Mouse (Mus musculus) embryonic facial prominence, embryonic 13.5 days (tissue): Measurements from ENCODE around the gene Mapkapk3. TPM values are rescaled to one million over a fixed set of nuclear protein-coding genes. Genes with fewer than 3 reads are reported as not detected.

Experiments
- ATAC-seq: fragments of 200-750 bp; cut with Nextera tagmentation; 2 replicates; pipeline ENCODE4 v1.8.0; 2017; ENCODE audit warnings: low read depth; ENCODE audit not compliant: insufficient number of reproducible peaks, insufficient read depth, low FRiP score, low TSS enrichment
- H3K27ac ChIP-seq: fragments of 300-500 bp; sonication (generic); 2 replicates; pipeline ENCODE4 v1.5.1; 2015; ENCODE audit warnings: moderate library complexity, mild to moderate bottlenecking, inconsistent platforms
- H3K27me3 ChIP-seq: fragments of 300-500 bp; sonication (generic); 2 replicates; pipeline ENCODE4 v1.6.1; 2015; ENCODE audit warnings: mild to moderate bottlenecking, inconsistent platforms
- H3K36me3 ChIP-seq: fragments of 300-500 bp; sonication (generic); 2 replicates; pipeline ENCODE4 v1.6.1; 2015; ENCODE audit warnings: mild to moderate bottlenecking, inconsistent platforms
- H3K4me1 ChIP-seq: fragments of 300-500 bp; sonication (generic); 2 replicates; pipeline ENCODE4 v1.6.1; 2015; ENCODE audit warnings: inconsistent platforms
- H3K4me2 ChIP-seq: fragments of 300-500 bp; sonication (generic); 2 replicates; pipeline ENCODE4 v1.6.1; 2015; ENCODE audit warnings: moderate library complexity, mild to moderate bottlenecking, inconsistent platforms
- H3K4me3 ChIP-seq: fragments of 300-500 bp; sonication (generic); 2 replicates; pipeline ENCODE4 v1.5.1; 2015; ENCODE audit warnings: mild to moderate bottlenecking, inconsistent platforms
- H3K9ac ChIP-seq: fragments of 300-500 bp; sonication (generic); 2 replicates; pipeline ENCODE4 v1.6.1; 2015; ENCODE audit warnings: mild to moderate bottlenecking, inconsistent platforms
- H3K9me3 ChIP-seq: fragments of 300-500 bp; sonication (generic); 2 replicates; pipeline ENCODE4 v1.6.1; 2016; ENCODE audit warnings: inconsistent platforms
- WGBS: fragments of 180-500 bp; shearing (Covaris S2); methylation state at CpG from one replicate; pipeline ENCODE4 v1.1.7; 2015; ENCODE audit warnings: mixed read lengths; 5-methylcytosine and 5-hydroxymethylcytosine counted together
- microRNA-seq: library from miRNA; unstranded; fragments of <30 nt; microRNA quantifications from one replicate; pipeline ENCODE4, GENCODE M21; 2016
- polyA plus RNA-seq: library from polyadenylated mRNA; unstranded; fragments of >200 nt; fragmentation: Nextera tagmentation; extraction: Ambion mirVana; gene quantifications from 2 replicates; pipeline ENCODE4 v1.2.1, GENCODE M21; 2015

The Mapkapk3 gene
- polyA plus RNA-seq, 1 experiment from 2014 or later: 7.6 TPM

DNA sequence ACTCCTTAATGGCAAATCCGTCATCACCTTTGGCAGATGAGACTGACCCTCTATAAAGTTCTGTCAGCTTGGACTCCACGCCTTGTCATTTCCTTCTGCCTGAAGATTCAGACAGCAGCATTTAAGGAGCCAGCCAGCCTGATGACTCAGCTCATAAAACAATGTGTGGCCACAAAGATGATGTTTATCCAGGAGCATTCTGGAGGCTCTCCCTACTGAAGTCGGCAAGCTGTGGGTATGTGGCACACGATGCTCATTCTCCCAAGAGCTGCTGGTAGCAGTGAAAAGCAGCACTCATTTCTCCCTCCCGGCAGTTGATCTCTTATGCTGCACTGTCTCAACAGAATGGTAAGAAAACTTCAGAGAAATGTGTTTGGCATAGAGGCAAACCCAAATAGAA lies 54.4 kb downstream of the Mapkapk3 start:
- ATAC-seq: no peak
- Histone ChIP-seq H3K4me3 (no peak overlapping the region), H3K27ac (no peak overlapping the region), H3K4me1 (peaks cover 8% of the 10 kb centered on the region), H3K9me3 (no peaks in the 10 kb centered on the region), H3K27me3 (peaks cover 83% of the 10 kb centered on the region), H3K4me2 (no peak overlapping the region), H3K36me3 (no peaks in the 10 kb centered on the region), H3K9ac (no peak overlapping the region)
- 57% methylated on average over 5 of the region's 5 CpGs for WGBS

DNA sequence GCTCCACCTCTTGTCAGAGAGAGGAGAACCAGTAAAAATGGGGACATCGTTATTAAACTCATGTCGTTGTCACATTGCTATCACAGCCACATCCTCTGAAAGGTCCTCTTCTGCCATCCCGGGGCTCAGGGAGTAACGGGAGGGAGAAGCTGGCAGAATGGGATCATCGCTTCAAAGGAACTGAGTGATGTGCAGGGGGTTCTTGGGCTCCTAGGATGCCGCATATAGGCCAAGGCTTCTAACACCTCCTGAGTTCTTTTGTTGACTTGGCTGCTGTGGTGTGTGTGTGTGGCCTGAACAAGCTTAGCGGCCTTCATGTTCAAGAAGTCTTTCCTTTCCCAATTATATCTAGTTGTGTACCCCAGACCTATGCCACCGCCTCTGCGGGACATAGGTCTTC lies 57.5 kb downstream of the Mapkapk3 start:
- Histone ChIP-seq H3K36me3 (no peaks in the 10 kb centered on the region), H3K4me1 (peaks cover 8% of the 10 kb centered on the region), H3K9me3 (no peaks in the 10 kb centered on the region), H3K4me2 (peak overlapping the region; percentile 99), H3K27ac (no peak overlapping the region), H3K4me3 (peak overlapping the region; percentile 59), H3K9ac (peak overlapping the region; percentile 62; the same call in 1 of the 2 replicates), H3K27me3 (peaks cover 92% of the 10 kb centered on the region)
- WGBS: 28% methylated on average over 9 of the region's 9 CpGs
- ATAC-seq: no peak

- Histone ChIP-seq H3K27me3 (peaks cover 92% of the 10 kb centered on the region), H3K4me3 (peak within 1 kb of the TSS; percentile 59), H3K36me3 (no peaks in the 10 kb centered on the region), H3K9ac (peak within 1 kb of the TSS; percentile 62), H3K27ac (no peak within 1 kb of the TSS), H3K4me2 (peak within 1 kb of the TSS; percentile 99), H3K9me3 (no peaks in the 10 kb centered on the region), H3K4me1 (peaks cover 8% of the 10 kb centered on the region)
- ATAC-seq: peak; percentile 76
- WGBS: under 1% methylated on average over 85 of the region's 87 CpGs
These were observed 58.0 kb downstream of the Mapkapk3 start, which contains the start of gene Dock3 for GRCm38 (mm10) chr9:107231539-107232139. TSS of gene Dock3 (minus strand) at chr9:107231909.

DNA sequence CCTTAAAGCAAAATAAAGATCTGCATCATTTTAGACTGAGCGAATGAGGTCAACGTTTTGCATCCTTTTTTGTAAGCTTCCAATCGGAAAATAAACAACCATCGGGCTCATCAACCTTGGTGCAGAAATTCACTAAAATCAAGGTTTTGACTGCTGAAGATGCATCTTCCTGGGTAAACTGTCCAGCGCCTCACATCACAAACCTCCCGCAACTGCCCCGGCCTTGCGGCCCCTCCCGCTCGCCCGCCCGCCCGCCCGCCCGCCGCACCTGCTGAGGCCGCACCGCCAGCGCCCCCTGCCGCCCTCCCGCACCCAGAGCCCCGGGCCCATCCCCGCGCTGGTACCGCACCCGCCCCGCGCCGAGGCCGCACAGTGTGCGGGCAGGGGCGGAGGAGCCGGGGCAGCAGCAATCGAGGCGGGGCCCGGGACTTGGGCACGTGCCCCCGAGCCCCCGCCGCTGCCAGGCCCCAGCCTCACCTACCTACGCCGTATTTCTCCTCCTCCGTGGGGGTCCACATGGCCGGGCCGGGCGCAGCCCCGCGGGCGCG lies 58.6 kb downstream of the Mapkapk3 start:
- WGBS: 2% methylated on average over 37 of the region's 50 CpGs
- peak overlapping the region; percentile 62 for H3K9ac ChIP-seq
- ATAC-seq: no peak
- peaks cover 8% of the 10 kb centered on the region for H3K4me1 ChIP-seq
- no peaks in the 10 kb centered on the region for H3K36me3 ChIP-seq
- H3K9me3 ChIP-seq: no peaks in the 10 kb centered on the region
- H3K4me2 ChIP-seq: peak overlapping the region; percentile 99
- peaks cover 92% of the 10 kb centered on the region for H3K27me3 ChIP-seq
- H3K27ac ChIP-seq: no peak overlapping the region
- H3K4me3 ChIP-seq: peak overlapping the region; percentile 59

DNA sequence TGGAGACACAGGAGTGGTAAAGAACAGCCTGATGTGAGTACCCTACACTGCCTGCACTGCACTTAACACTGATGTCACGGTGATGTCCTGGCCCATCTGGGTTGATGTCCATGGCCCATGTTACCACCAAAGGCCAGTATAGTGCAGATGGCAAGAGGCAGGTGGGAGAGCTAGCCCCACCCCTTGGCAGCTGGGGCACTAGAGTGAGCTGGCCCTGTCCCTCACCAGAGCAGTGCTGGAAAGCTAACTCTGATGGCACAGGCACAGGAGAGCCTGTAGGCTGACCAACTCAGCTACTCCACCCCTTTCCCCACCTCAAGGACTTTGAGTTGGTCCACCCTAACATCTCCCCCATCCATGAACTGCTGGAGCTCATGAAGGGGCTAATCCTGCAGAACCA lies 65.1 kb downstream of the Mapkapk3 start:
- Histone ChIP-seq H3K36me3 (no peaks in the 10 kb centered on the region), H3K27ac (no peak overlapping the region), H3K9me3 (no peaks in the 10 kb centered on the region), H3K4me1 (no peaks in the 10 kb centered on the region), H3K4me2 (no peak overlapping the region), H3K27me3 (peaks cover 38% of the 10 kb centered on the region), H3K9ac (no peak overlapping the region), H3K4me3 (no peak overlapping the region)
- no peak for ATAC-seq
- WGBS: 71% methylated on average over 1 of the region's 1 CpGs

Small RNA genes within 50 kb of the gene (microRNA-seq; reads per million reads assigned to microRNA genes)
- gene Gm22238: not detected

Other genes starting within 250 kb of the Mapkapk3 start
- gene Dock3, start 58.0 kb downstream of the Mapkapk3 start, polyA plus RNA-seq: 0.77 and 1.3 TPM in 2 replicates
- gene Cish, start 6.1 kb upstream of the Mapkapk3 start, polyA plus RNA-seq: 9.3 and 12.4 TPM in 2 replicates
- gene Hemk1, start 48.5 kb upstream of the Mapkapk3 start, polyA plus RNA-seq: 11.4 and 12.1 TPM in 2 replicates
- 1.2 and 1.5 TPM in 2 replicates for gene 6430571L13Rik, start 50.7 kb upstream of the Mapkapk3 start, polyA plus RNA-seq
- gene Cacna2d2, start 109.7 kb upstream of the Mapkapk3 start, polyA plus RNA-seq: 0.76 and 1.1 TPM in 2 replicates
- gene Tmem115, start 244.1 kb upstream of the Mapkapk3 start, polyA plus RNA-seq: 46.2 and 46.9 TPM in 2 replicates